Mouse (Mus musculus) inflammation-experienced regulatory T-cells, adult 6 months (primary cell): ENCODE measurements around the gene Olfr1199. TPM values are rescaled to one million over a fixed set of nuclear protein-coding genes. Genes with fewer than 3 reads are reported as not detected.

ENCODE experiments used
- ATAC-seq: one replicate; pipeline ENCODE4 v1.8.0; 2017
- polyA plus RNA-seq, 3 experiments: library from polyadenylated mRNA; unstranded; fragments of 100-300 nt; shearing (Covaris generic); gene quantifications; one replicate each; pipeline ENCODE4 v1.2.1; 2017

Olfr1199 gene
- not detected for polyA plus RNA-seq

- ATAC-seq = no peak
These were observed at the start of gene Olfr1199 for GRCm38 (mm10) chr2:88760369-88760768. Gene Olfr1199 (minus strand): TSS chr2:88760469.

GRCm38 (mm10) chr2:88792736-88793135, 32.5 kb upstream of the Olfr1199 start, which contains the start of gene Olfr1201:
Gene Olfr1201 (plus strand): TSS chr2:88793036.
- ATAC-seq = no peak

- ATAC-seq = no peak
These were observed 10.1 kb upstream of the Olfr1199 start, which contains the start of gene Olfr1200 for GRCm38 (mm10) chr2:88770388-88770787. Gene Olfr1200 (minus strand): TSS chr2:88770488.

- ATAC-seq = no peak
These were observed 9.0 kb downstream of the Olfr1199 start, which contains the start of gene Olfr1198 for GRCm38 (mm10) chr2:88751270-88751669. Gene Olfr1198 (minus strand): TSS chr2:88751370.

- no peak for ATAC-seq
These were observed 16.9 kb downstream of the Olfr1199 start for GRCm38 (mm10) chr2:88743379-88743778.

GRCm38 (mm10) chr2:88732266-88732665, 28.0 kb downstream of the Olfr1199 start, which contains the start of gene Olfr1197:
Gene Olfr1197 (minus strand): TSS chr2:88732366.
- ATAC-seq = no peak

- ATAC-seq = no peak
These were observed 55.8 kb downstream of the Olfr1199 start, which contains the start of gene Olfr1196 for GRCm38 (mm10) chr2:88704497-88704896. Gene Olfr1196 (minus strand): TSS chr2:88704597.

Other genes with a start within 250 kb of the Olfr1199 start
- gene Olfr1186, start 241.9 kb downstream of the Olfr1199 start, polyA plus RNA-seq = not detected
- not detected for gene Olfr1188, start 203.5 kb downstream of the Olfr1199 start, polyA plus RNA-seq
- not detected for gene Olfr1189, start 174.0 kb downstream of the Olfr1199 start, polyA plus RNA-seq
- not detected for gene Olfr1191-ps1, start 119.9 kb downstream of the Olfr1199 start, polyA plus RNA-seq
- gene Olfr1192-ps1, start 112.0 kb downstream of the Olfr1199 start, polyA plus RNA-seq = under 1 TPM in 1 of 3 experiments, not detected in 2; 0.08 TPM
- not detected for gene Olfr1193, start 84.8 kb downstream of the Olfr1199 start, polyA plus RNA-seq
- gene Olfr1195, start 71.3 kb downstream of the Olfr1199 start, polyA plus RNA-seq = under 1 TPM in 1 of 3 experiments, not detected in 2; 0.14 TPM
- not detected for gene Olfr1196, start 55.9 kb downstream of the Olfr1199 start, polyA plus RNA-seq
- not detected for gene Olfr1197, start 28.1 kb downstream of the Olfr1199 start, polyA plus RNA-seq
- not detected for gene Olfr1198, start 9.1 kb downstream of the Olfr1199 start, polyA plus RNA-seq
- not detected for gene Olfr1200, start 10.0 kb upstream of the Olfr1199 start, polyA plus RNA-seq
- not detected for gene Olfr1201, start 32.6 kb upstream of the Olfr1199 start, polyA plus RNA-seq
- not detected for gene Olfr1202, start 54.0 kb upstream of the Olfr1199 start, polyA plus RNA-seq
- gene Olfr1205, start 69.3 kb upstream of the Olfr1199 start, polyA plus RNA-seq = not detected
- not detected for gene Olfr1204, start 88.8 kb upstream of the Olfr1199 start, polyA plus RNA-seq
- under 1 TPM in 1 of 3 experiments, not detected in 2; 0.62 TPM for gene Olfr1206, start 102.8 kb upstream of the Olfr1199 start, polyA plus RNA-seq
- gene Olfr1208, start 141.8 kb upstream of the Olfr1199 start, polyA plus RNA-seq = not detected
- gene Olfr1209, start 154.7 kb upstream of the Olfr1199 start, polyA plus RNA-seq = not detected
- not detected for gene Olfr1211, start 177.6 kb upstream of the Olfr1199 start, polyA plus RNA-seq
- gene Olfr1212, start 193.5 kb upstream of the Olfr1199 start, polyA plus RNA-seq = not detected
- not detected for gene Gm13762, start 219.8 kb upstream of the Olfr1199 start, polyA plus RNA-seq
- not detected for gene Olfr1214, start 232.2 kb upstream of the Olfr1199 start, polyA plus RNA-seq
- not detected for gene Olfr1215, start 246.5 kb upstream of the Olfr1199 start, polyA plus RNA-seq